Mouse (Mus musculus): ENCODE measurements around the gene Lbx1. TPM values are rescaled to one million over a fixed set of nuclear protein-coding genes. Genes with fewer than 3 reads are reported as not detected.

The Lbx1 gene
- polyA plus RNA-seq, 1 experiment: not detected

- peaks cover 20% of the 10 kb centered on the region for H3K27me3 ChIP-seq (ENCODE audit: control insufficient read depth, insufficient read depth, low read length)
- peaks cover 9% of the 10 kb centered on the region for H3K4me1 ChIP-seq (ENCODE audit: control insufficient read depth, insufficient read depth, low read length)
- H3K27ac ChIP-seq (ENCODE audit: control insufficient read depth, insufficient read depth, low read depth, low read length): no peak overlapping the region
- H3K36me3 ChIP-seq (ENCODE audit: control insufficient read depth, insufficient read depth, low read length): no peaks in the 10 kb centered on the region
- H3K4me3 ChIP-seq (ENCODE audit: control insufficient read depth, low read depth, low read length): no peak overlapping the region
- no peak for TF ChIP-seq POLR2A (IDR thresholded peaks at IDR 0.05; ENCODE audit: control insufficient read depth, low read depth, low read length)
- TF ChIP-seq CTCF (IDR thresholded peaks at IDR 0.05; ENCODE audit: control insufficient read depth, insufficient read depth, insufficient replicate concordance, low read depth, low read length): no peak
Observed at GRCm38 (mm10) chr19:45229378-45230135, 6.1 kb downstream of the Lbx1 start.

- Histone ChIP-seq H3K27ac (ENCODE audit: control insufficient read depth, insufficient read depth, low read depth, low read length) (no peak overlapping the region), H3K4me3 (ENCODE audit: control insufficient read depth, low read depth, low read length) (no peak overlapping the region)
- TF ChIP-seq POLR2A (IDR thresholded peaks at IDR 0.05; ENCODE audit: control insufficient read depth, low read depth, low read length): no peak
- TF ChIP-seq CTCF (IDR thresholded peaks at IDR 0.05; ENCODE audit: control insufficient read depth, insufficient read depth, insufficient replicate concordance, low read depth, low read length): no peak
Observed at GRCm38 (mm10) chr19:45228781-45229180, 6.8 kb downstream of the Lbx1 start.

GRCm38 (mm10) chr19:45228097-45228496, 7.5 kb downstream of the Lbx1 start:
- TF ChIP-seq CTCF (IDR thresholded peaks at IDR 0.05; ENCODE audit: control insufficient read depth, insufficient read depth, insufficient replicate concordance, low read depth, low read length): no peak
- no peak for TF ChIP-seq POLR2A (IDR thresholded peaks at IDR 0.05; ENCODE audit: control insufficient read depth, low read depth, low read length)
- H3K27ac ChIP-seq (ENCODE audit: control insufficient read depth, insufficient read depth, low read depth, low read length): no peak overlapping the region

More at GRCm38 (mm10) chr19:45228781-45229180, 6.8 kb downstream of the Lbx1 start:
- Histone ChIP-seq H3K4me1 (ENCODE audit: control insufficient read depth, insufficient read depth, low read length) (peaks cover 5% of the 10 kb centered on the region), H3K27me3 (ENCODE audit: control insufficient read depth, insufficient read depth, low read length) (peaks cover 22% of the 10 kb centered on the region), H3K36me3 (ENCODE audit: control insufficient read depth, insufficient read depth, low read length) (no peaks in the 10 kb centered on the region)

GRCm38 (mm10) chr19:45227671-45228070, 7.9 kb downstream of the Lbx1 start:
- Histone ChIP-seq H3K4me3 (ENCODE audit: control insufficient read depth, low read depth, low read length) (no peak overlapping the region), H3K27me3 (ENCODE audit: control insufficient read depth, insufficient read depth, low read length) (peaks cover 17% of the 10 kb centered on the region), H3K27ac (ENCODE audit: control insufficient read depth, insufficient read depth, low read depth, low read length) (no peak overlapping the region), H3K4me1 (ENCODE audit: control insufficient read depth, insufficient read depth, low read length) (peaks cover 3% of the 10 kb centered on the region), H3K36me3 (ENCODE audit: control insufficient read depth, insufficient read depth, low read length) (no peaks in the 10 kb centered on the region)
- no peak for TF ChIP-seq CTCF (IDR thresholded peaks at IDR 0.05; ENCODE audit: control insufficient read depth, insufficient read depth, insufficient replicate concordance, low read depth, low read length)
- TF ChIP-seq POLR2A (IDR thresholded peaks at IDR 0.05; ENCODE audit: control insufficient read depth, low read depth, low read length): no peak

More at GRCm38 (mm10) chr19:45228097-45228496, 7.5 kb downstream of the Lbx1 start:
- Histone ChIP-seq H3K4me3 (ENCODE audit: control insufficient read depth, low read depth, low read length) (no peak overlapping the region), H3K4me1 (ENCODE audit: control insufficient read depth, insufficient read depth, low read length) (peaks cover 3% of the 10 kb centered on the region), H3K27me3 (ENCODE audit: control insufficient read depth, insufficient read depth, low read length) (peaks cover 19% of the 10 kb centered on the region), H3K36me3 (ENCODE audit: control insufficient read depth, insufficient read depth, low read length) (no peaks in the 10 kb centered on the region)

DNA sequence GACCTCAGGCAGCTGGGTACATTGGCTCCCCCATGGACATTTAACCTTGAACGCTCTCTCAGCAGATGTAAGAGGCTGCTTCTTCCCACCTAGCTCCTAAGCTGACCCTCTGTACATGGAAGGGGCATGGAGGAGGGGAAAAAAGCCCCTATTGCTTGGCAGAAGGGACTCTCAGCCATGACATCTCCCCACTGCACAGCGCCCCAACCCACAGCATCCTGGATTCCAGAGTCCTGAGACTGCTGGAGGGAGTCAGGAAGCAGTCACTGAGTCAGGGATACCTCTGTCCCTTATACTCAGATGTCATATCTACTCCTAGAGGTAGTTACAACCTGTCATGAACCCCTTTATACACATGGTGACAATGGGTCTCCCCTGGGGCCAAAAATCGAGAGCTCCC, 8.6 kb downstream of the Lbx1 start:
- H3K4me3 ChIP-seq (ENCODE audit: control insufficient read depth, low read depth, low read length): no peak overlapping the region
- H3K36me3 ChIP-seq (ENCODE audit: control insufficient read depth, insufficient read depth, low read length): no peaks in the 10 kb centered on the region
- H3K4me1 ChIP-seq (ENCODE audit: control insufficient read depth, insufficient read depth, low read length): peaks cover 3% of the 10 kb centered on the region
- H3K27ac ChIP-seq (ENCODE audit: control insufficient read depth, insufficient read depth, low read depth, low read length): no peak overlapping the region
- peaks cover 14% of the 10 kb centered on the region for H3K27me3 ChIP-seq (ENCODE audit: control insufficient read depth, insufficient read depth, low read length)
- TF ChIP-seq CTCF (IDR thresholded peaks at IDR 0.05; ENCODE audit: control insufficient read depth, insufficient read depth, insufficient replicate concordance, low read depth, low read length): no peak
- TF ChIP-seq POLR2A (IDR thresholded peaks at IDR 0.05; ENCODE audit: control insufficient read depth, low read depth, low read length): no peak

DNA sequence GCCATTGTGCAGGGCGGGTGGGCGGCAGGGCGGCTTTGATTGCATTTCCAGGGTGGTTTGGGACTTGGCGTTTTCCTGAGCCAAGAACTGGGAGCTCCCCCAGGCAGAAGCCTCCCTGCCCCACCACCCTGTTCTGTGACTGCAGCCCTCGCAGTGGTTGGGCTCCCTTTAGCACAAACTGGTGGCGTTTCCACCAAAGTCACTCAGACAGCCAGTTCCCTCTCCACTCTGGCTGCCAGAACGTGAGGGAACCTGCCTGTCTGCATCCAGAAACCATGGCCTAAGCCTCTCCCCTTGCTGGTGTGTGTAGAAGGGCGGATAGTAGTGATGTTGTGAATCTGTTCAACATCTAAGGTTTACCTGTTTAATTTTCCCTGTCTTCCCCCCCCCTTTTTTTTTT, 9.4 kb downstream of the Lbx1 start:
- Histone ChIP-seq H3K4me1 (ENCODE audit: control insufficient read depth, insufficient read depth, low read length) (peaks cover 5% of the 10 kb centered on the region), H3K27ac (ENCODE audit: control insufficient read depth, insufficient read depth, low read depth, low read length) (no peak overlapping the region), H3K4me3 (ENCODE audit: control insufficient read depth, low read depth, low read length) (no peak overlapping the region), H3K27me3 (ENCODE audit: control insufficient read depth, insufficient read depth, low read length) (peaks cover 10% of the 10 kb centered on the region), H3K36me3 (ENCODE audit: control insufficient read depth, insufficient read depth, low read length) (no peaks in the 10 kb centered on the region)
- no peak for TF ChIP-seq POLR2A (IDR thresholded peaks at IDR 0.05; ENCODE audit: control insufficient read depth, low read depth, low read length)
- TF ChIP-seq CTCF (IDR thresholded peaks at IDR 0.05; ENCODE audit: control insufficient read depth, insufficient read depth, insufficient replicate concordance, low read depth, low read length): no peak

DNA sequence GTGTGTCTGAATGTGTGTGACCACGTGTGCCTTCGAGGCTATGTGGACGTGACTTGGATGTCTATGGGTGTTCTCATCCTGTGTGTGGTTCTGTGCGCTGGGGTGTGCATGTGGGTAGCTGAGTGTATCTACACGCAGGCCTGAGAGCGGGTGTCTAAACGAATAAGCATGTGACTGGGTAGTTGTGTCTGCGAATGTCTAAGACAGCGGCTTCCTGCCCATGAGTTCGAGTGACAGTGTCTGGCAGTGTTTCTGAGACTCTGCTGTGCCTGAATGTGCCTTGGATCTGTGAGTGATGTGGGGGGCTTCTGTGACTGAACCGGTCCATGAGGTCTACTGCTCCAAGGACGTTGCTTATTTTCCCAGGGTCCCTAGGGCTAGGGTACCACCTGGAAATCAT, 10.5 kb downstream of the Lbx1 start:
- Histone ChIP-seq H3K4me3 (ENCODE audit: control insufficient read depth, low read depth, low read length) (no peak overlapping the region), H3K27ac (ENCODE audit: control insufficient read depth, insufficient read depth, low read depth, low read length) (no peak overlapping the region), H3K27me3 (ENCODE audit: control insufficient read depth, insufficient read depth, low read length) (peaks cover 10% of the 10 kb centered on the region), H3K4me1 (ENCODE audit: control insufficient read depth, insufficient read depth, low read length) (peaks cover 9% of the 10 kb centered on the region), H3K36me3 (ENCODE audit: control insufficient read depth, insufficient read depth, low read length) (no peaks in the 10 kb centered on the region)
- TF ChIP-seq CTCF (IDR thresholded peaks at IDR 0.05; ENCODE audit: control insufficient read depth, insufficient read depth, insufficient replicate concordance, low read depth, low read length) (no peak), POLR2A (IDR thresholded peaks at IDR 0.05; ENCODE audit: control insufficient read depth, low read depth, low read length) (no peak)
